Mouse (Mus musculus) liver, embryonic 15.5 days (tissue): ENCODE results near the gene Brca1. TPM values are rescaled to one million over a fixed set of nuclear protein-coding genes. Genes with fewer than 3 reads are reported as not detected.
"Not testable (repeated sequence)": the region's sequence is repeated elsewhere in the genome, so short reads cannot be mapped to it uniquely, and the experiment has no call there.

Experiments used
- ATAC-seq: fragments of 200-750 bp; cut with Nextera tagmentation; 2 replicates; pipeline ENCODE4 v1.8.0; 2017; ENCODE audit warnings: moderate number of reproducible peaks, mild to moderate bottlenecking, moderate library complexity; ENCODE audit not compliant: insufficient read depth
- H3K27ac ChIP-seq: fragments of 300-500 bp; sonication (generic); replicated peaks from 2 replicates; pipeline ENCODE4 v1.5.1; 2015; ENCODE audit warnings: mild to moderate bottlenecking, inconsistent platforms
- H3K27me3 ChIP-seq: fragments of 300-500 bp; sonication (generic); 2 replicates; pipeline ENCODE4 v1.6.1; 2015; ENCODE audit warnings: mild to moderate bottlenecking, inconsistent platforms
- H3K36me3 ChIP-seq: fragments of 300-500 bp; sonication (generic); replicated peaks from 2 replicates; pipeline ENCODE4 v1.6.1; 2015; ENCODE audit warnings: moderate library complexity, mild to moderate bottlenecking, inconsistent platforms
- H3K4me1 ChIP-seq: fragments of 300-500 bp; sonication (generic); replicated peaks from 2 replicates; pipeline ENCODE4 v1.6.1; 2015; ENCODE audit warnings: inconsistent platforms
- H3K4me2 ChIP-seq: fragments of 300-500 bp; sonication (generic); 2 replicates; pipeline ENCODE4 v1.6.1; 2015; ENCODE audit warnings: moderate library complexity, mild to moderate bottlenecking, inconsistent platforms
- H3K4me3 ChIP-seq: fragments of 300-500 bp; sonication (generic); replicated peaks from 2 replicates; pipeline ENCODE4 v1.5.1; 2015; ENCODE audit warnings: mild to moderate bottlenecking, inconsistent platforms
- H3K9ac ChIP-seq: fragments of 300-500 bp; sonication (generic); 2 replicates; pipeline ENCODE4 v1.6.1; 2015; ENCODE audit warnings: moderate library complexity, mild to moderate bottlenecking, inconsistent platforms
- H3K9me3 ChIP-seq: fragments of 300-500 bp; sonication (generic); replicated peaks from 2 replicates; pipeline ENCODE4 v1.6.1; 2016; ENCODE audit warnings: inconsistent platforms
- WGBS: fragments of 180-500 bp; shearing (Covaris S2); methylation state at CpG from one replicate; pipeline ENCODE4 v1.1.7; 2015; ENCODE audit warnings: mixed read lengths; ENCODE audit not compliant: insufficient replicate concordance; 5-methylcytosine and 5-hydroxymethylcytosine counted together
- polyA plus RNA-seq: library from polyadenylated mRNA; unstranded; fragments of >200 nt; fragmentation: Nextera tagmentation; extraction: Ambion mirVana; gene quantifications from 2 replicates; pipeline ENCODE4 v1.2.1, GENCODE M21; 2015

The Brca1 gene
- polyA plus RNA-seq, 1 experiment from 2014 or later = 11.5 TPM

- WGBS = 27% methylated on average over 3 of the region's 3 CpGs
- Histone ChIP-seq H3K9ac (no peak overlapping the region), H3K4me2 (no peak overlapping the region), H3K27ac (no peak overlapping the region), H3K9me3 (no peaks in the 10 kb centered on the region), H3K36me3 (peaks cover 22% of the 10 kb centered on the region), H3K27me3 (peaks cover 8% of the 10 kb centered on the region), H3K4me3 (no peak overlapping the region), H3K4me1 (peaks cover 53% of the 10 kb centered on the region)
- no peak for ATAC-seq
Measured at GRCm38 (mm10) chr11:101483804-101484203, 68.0 kb downstream of the Brca1 start.

GRCm38 (mm10) chr11:101480912-101481311 lies 70.8 kb downstream of the Brca1 start:
- H3K4me1 ChIP-seq = peaks cover 42% of the 10 kb centered on the region
- no peak for ATAC-seq
- no peaks in the 10 kb centered on the region for H3K9me3 ChIP-seq
- H3K9ac ChIP-seq = no peak overlapping the region
- no peak overlapping the region for H3K4me3 ChIP-seq
- H3K36me3 ChIP-seq = no peaks in the 10 kb centered on the region
- H3K4me2 ChIP-seq = no peak overlapping the region
- peaks cover 8% of the 10 kb centered on the region for H3K27me3 ChIP-seq
- 31% methylated on average over 6 of the region's 6 CpGs for WGBS
- no peak overlapping the region for H3K27ac ChIP-seq

GRCm38 (mm10) chr11:101479171-101479635 lies 72.6 kb downstream of the Brca1 start:
- Histone ChIP-seq H3K9ac (no peak overlapping the region), H3K4me2 (peak overlapping the region; percentile 38), H3K9me3 (no peaks in the 10 kb centered on the region), H3K4me3 (no peak overlapping the region), H3K4me1 (peaks cover 25% of the 10 kb centered on the region), H3K27me3 (peaks cover 12% of the 10 kb centered on the region), H3K27ac (no peak overlapping the region), H3K36me3 (no peaks in the 10 kb centered on the region)
- no peak for ATAC-seq
- WGBS = 35% methylated on average over 18 of the region's 18 CpGs

- Histone ChIP-seq H3K9ac (no peak overlapping the region), H3K27me3 (peaks cover 22% of the 10 kb centered on the region), H3K9me3 (no peaks in the 10 kb centered on the region), H3K4me2 (no peak overlapping the region), H3K4me3 (no peak overlapping the region), H3K4me1 (peaks cover 15% of the 10 kb centered on the region), H3K36me3 (no peaks in the 10 kb centered on the region), H3K27ac (no peak overlapping the region)
- no peak for ATAC-seq
- WGBS = 62% methylated on average over 10 of the region's 10 CpGs
Measured at GRCm38 (mm10) chr11:101477552-101478211, 74.1 kb downstream of the Brca1 start.

GRCm38 (mm10) chr11:101477194-101477551 lies 74.6 kb downstream of the Brca1 start:
- ATAC-seq = no peak
- peaks cover 27% of the 10 kb centered on the region for H3K27me3 ChIP-seq
- no peak overlapping the region for H3K9ac ChIP-seq
- no peaks in the 10 kb centered on the region for H3K9me3 ChIP-seq
- no peak overlapping the region for H3K4me3 ChIP-seq
- peaks cover 15% of the 10 kb centered on the region for H3K4me1 ChIP-seq
- no peaks in the 10 kb centered on the region for H3K36me3 ChIP-seq
- 53% methylated on average over 4 of the region's 4 CpGs for WGBS
- no peak overlapping the region for H3K4me2 ChIP-seq
- no peak overlapping the region for H3K27ac ChIP-seq

GRCm38 (mm10) chr11:101476361-101476760 lies 75.4 kb downstream of the Brca1 start:
- 60% methylated on average over 4 of the region's 4 CpGs for WGBS
- not testable (repeated sequence) for H3K4me2 ChIP-seq, H3K4me3 ChIP-seq, H3K27ac ChIP-seq, ATAC-seq, H3K9ac ChIP-seq, H3K36me3 ChIP-seq, H3K9me3 ChIP-seq
- H3K27me3 ChIP-seq = peaks cover 34% of the 10 kb centered on the region
- peaks cover 15% of the 10 kb centered on the region for H3K4me1 ChIP-seq

GRCm38 (mm10) chr11:101474298-101474697 lies 77.5 kb downstream of the Brca1 start:
- H3K9ac ChIP-seq = no peak overlapping the region
- H3K27ac ChIP-seq = no peak overlapping the region
- no peak overlapping the region for H3K4me3 ChIP-seq
- H3K4me1 ChIP-seq = peaks cover 5% of the 10 kb centered on the region
- 66% methylated on average over 5 of the region's 5 CpGs for WGBS
- peaks cover 48% of the 10 kb centered on the region for H3K27me3 ChIP-seq
- H3K4me2 ChIP-seq = no peak overlapping the region
- H3K36me3 ChIP-seq = no peaks in the 10 kb centered on the region
- no peaks in the 10 kb centered on the region for H3K9me3 ChIP-seq
- ATAC-seq = no peak

- H3K27me3 ChIP-seq = peaks cover 50% of the 10 kb centered on the region
- H3K9me3 ChIP-seq, H3K4me3 ChIP-seq, H3K9ac ChIP-seq, ATAC-seq, H3K27ac ChIP-seq, H3K4me1 ChIP-seq, H3K4me2 ChIP-seq, H3K36me3 ChIP-seq: not testable (repeated sequence)
- WGBS = 42% methylated on average over 1 of the region's 1 CpGs
Measured at GRCm38 (mm10) chr11:101473686-101474085, 78.1 kb downstream of the Brca1 start.

GRCm38 (mm10) chr11:101472336-101472735 lies 79.4 kb downstream of the Brca1 start:
- H3K9ac ChIP-seq = no peak overlapping the region
- H3K36me3 ChIP-seq = no peaks in the 10 kb centered on the region
- no peak overlapping the region for H3K27ac ChIP-seq
- WGBS = 51% methylated on average over 7 of the region's 7 CpGs
- no peak overlapping the region for H3K4me3 ChIP-seq
- no peak overlapping the region for H3K4me2 ChIP-seq
- no peak for ATAC-seq
- H3K27me3 ChIP-seq = peaks cover 63% of the 10 kb centered on the region
- peaks cover 18% of the 10 kb centered on the region for H3K4me1 ChIP-seq
- no peaks in the 10 kb centered on the region for H3K9me3 ChIP-seq

GRCm38 (mm10) chr11:101471926-101472325 lies 79.8 kb downstream of the Brca1 start:
- WGBS = 62% methylated on average over 3 of the region's 3 CpGs
- no peak overlapping the region for H3K27ac ChIP-seq

GRCm38 (mm10) chr11:101470206-101470605 lies 81.5 kb downstream of the Brca1 start:
- H3K4me2 ChIP-seq = no peak overlapping the region
- ATAC-seq = no peak
- no peaks in the 10 kb centered on the region for H3K9me3 ChIP-seq
- H3K4me3 ChIP-seq = no peak overlapping the region
- peaks cover 38% of the 10 kb centered on the region for H3K4me1 ChIP-seq
- peaks cover 85% of the 10 kb centered on the region for H3K27me3 ChIP-seq
- no peak overlapping the region for H3K27ac ChIP-seq
- 61% methylated on average over 7 of the region's 7 CpGs for WGBS
- H3K9ac ChIP-seq = no peak overlapping the region
- H3K36me3 ChIP-seq = no peaks in the 10 kb centered on the region

More at GRCm38 (mm10) chr11:101471926-101472325, 79.8 kb downstream of the Brca1 start:
- H3K4me2 ChIP-seq = no peak overlapping the region
- H3K36me3 ChIP-seq = no peaks in the 10 kb centered on the region
- no peak overlapping the region for H3K9ac ChIP-seq
- H3K4me1 ChIP-seq = peaks cover 22% of the 10 kb centered on the region
- no peaks in the 10 kb centered on the region for H3K9me3 ChIP-seq
- H3K4me3 ChIP-seq = no peak overlapping the region
- no peak for ATAC-seq
- H3K27me3 ChIP-seq = peaks cover 67% of the 10 kb centered on the region

GRCm38 (mm10) chr11:101469155-101469554 lies 82.6 kb downstream of the Brca1 start:
- Histone ChIP-seq H3K9me3 (no peaks in the 10 kb centered on the region), H3K4me2 (peak overlapping the region; percentile 94; the same call in 1 of the 2 replicates), H3K36me3 (no peaks in the 10 kb centered on the region), H3K27ac (no peak overlapping the region), H3K4me3 (no peak overlapping the region), H3K27me3 (peaks cover 91% of the 10 kb centered on the region), H3K9ac (no peak overlapping the region), H3K4me1 (peaks cover 49% of the 10 kb centered on the region)
- no peak for ATAC-seq
- 61% methylated on average over 4 of the region's 4 CpGs for WGBS
